Mouse (Mus musculus) kidney, adult 18-20 months (tissue): ENCODE results near the gene BC051142.
"Not testable (repeated sequence)": the region's sequence is repeated elsewhere in the genome, so short reads cannot be mapped to it uniquely, and the experiment has no call there.

Experiments
- DNase-seq: peaks from one replicate; pipeline ENCODE4 v3.0.0; 2021

BC051142 gene

DNA sequence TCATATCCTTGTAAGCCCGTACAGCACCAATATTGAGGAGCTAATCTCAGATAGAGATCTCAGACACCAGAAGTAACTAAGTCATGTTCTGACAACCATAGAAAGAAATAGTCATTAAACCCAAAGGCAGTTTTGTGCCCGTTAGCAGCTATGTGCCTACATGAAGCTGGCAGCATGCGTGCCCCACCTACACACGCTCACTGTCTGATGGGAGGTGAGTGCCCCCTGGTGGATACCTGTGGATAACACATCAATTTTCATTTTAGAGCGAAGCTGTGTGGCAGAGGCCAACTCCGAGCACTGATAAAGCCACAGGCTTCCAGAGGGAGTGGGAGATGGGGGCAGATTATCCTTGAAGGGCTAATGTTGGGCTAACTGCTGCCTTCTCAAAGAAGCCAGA, 12.5 kb downstream of the BC051142 start:
- DNase-seq = peak; percentile 64

DNA sequence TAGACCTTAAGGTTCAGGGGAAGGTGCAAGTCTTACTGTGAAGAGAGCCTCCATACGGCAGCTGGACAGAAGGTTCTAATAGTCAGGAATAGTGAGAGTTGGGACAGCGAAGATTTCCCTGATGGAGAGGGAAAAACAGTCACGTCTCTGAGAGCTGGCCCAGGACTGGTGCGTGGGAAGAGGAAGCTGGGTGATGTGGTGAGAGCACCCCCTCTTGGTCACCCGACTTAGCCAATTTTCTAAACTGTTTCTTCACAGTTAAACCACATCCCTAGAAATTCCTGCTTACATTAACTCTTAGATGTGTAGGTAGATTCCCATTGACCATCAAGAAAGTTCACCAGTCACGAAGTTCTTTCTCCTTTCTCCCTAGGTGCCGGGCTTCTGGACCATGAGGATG, 21.4 kb downstream of the BC051142 start:
- DNase-seq = no peak

DNA sequence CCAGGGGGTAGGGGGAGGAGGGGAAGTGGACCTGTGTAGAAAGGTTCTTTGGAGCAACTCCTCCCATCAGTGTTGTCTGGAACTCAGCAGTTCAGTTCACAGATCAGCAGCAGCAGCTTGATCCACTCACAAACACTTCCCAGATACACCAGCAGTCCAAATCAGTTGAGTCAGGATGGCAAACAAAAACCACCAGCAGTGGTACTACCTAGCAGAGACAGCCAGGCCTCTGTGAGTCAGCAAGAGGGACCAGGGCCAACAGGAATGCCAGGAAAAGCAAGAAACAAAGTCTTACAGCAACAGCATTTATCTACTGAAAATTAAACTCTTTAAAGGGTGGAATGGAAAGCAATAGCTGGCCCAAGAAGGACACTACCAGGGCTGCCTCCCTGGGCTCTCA, 29.0 kb downstream of the BC051142 start:
- DNase-seq = no peak

DNA sequence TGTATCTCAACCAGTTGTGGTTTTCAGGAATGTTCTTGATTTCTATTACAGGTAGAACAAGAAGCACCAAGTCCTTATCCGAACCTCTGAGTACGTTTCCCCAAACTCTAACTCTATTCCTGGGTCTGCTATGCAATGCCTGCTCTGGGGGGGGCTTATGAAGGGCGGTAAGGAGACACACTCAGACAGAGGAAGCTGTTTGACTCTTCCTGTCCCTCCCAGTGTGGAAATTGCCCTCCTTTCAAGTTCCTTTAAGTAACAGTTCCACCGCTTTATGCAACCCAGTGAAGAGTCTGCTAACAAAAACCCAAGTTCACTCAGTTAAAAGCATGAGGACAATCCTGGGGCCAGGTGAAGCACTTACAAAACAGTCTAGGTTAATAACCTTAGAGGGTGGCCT, 38.5 kb downstream of the BC051142 start:
- no peak for DNase-seq

DNA sequence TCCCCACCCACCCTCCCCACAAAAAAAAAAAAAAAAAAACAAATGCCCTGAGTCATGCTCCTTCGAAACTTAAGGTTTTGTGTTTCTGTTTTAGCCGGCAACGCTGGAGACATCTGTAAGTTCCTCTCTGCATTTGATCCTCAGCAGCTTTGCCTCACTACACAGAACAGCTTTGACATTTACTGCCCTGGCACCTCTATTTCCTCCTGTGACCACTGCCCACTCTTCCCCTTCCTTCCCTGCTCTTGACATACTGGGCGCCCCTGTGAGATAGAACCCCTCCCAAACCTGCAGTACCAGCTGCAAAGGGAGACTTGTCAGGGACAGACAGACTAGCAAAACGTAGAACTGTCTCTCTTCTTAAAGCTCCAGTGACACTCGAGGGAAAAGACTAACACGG, 39.0 kb downstream of the BC051142 start:
- no peak for DNase-seq

DNA sequence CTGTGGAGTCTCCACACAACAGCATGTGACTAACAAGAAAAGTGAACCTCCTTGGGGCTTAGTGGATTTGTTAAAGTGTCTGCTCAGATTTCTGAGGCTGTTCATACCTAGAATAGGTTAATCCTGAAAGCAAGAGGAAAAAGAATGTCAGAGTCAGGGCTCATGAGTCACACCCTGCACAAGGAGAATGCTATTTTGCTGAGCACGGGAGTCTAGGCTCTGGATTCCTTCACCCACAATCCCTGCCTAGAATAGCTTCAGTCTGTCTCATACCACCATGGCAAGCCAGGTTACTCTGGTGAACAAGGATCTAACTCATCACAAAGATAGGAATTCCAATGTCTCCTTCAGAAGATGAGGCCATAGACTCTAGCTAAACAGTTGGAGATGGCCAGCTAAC, 40.0 kb downstream of the BC051142 start:
- DNase-seq = no peak

DNA sequence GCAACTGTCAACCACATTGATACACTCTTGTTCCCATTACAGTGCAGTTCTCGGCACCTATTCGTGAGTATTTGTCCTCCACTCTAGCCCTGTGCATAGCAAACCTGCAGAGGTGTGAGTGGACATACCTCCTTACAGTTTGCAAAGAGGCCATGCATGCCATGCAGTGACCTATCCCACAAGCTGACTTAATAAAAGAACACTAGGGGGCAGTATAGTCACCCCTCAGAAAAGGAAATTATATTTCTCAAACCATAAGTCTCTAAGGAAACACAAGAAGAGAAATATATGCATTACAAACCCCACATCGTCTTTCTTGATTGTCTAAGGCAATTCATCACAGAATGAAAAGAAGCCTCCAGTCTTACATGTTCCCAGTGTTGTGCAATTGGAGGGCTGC, 41.2 kb downstream of the BC051142 start:
- no peak for DNase-seq

DNA sequence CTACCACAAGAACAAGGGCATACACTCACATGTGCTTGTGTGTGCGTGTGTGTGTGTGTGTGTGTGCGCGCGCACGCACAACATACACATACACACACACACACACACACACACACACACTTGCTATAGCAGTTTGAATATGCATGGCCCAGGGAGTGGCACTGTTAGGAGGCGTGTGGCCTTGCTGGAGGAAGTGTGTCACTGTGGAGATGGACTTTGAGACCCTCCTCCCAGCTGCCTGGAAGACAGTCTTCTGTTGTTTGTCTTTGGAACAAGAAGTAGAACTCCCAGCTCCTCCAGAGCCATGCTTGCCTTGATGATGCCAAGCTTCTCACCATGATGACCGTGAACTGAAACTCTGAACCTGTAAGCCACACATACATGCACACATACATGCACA, 43.4 kb downstream of the BC051142 start:
- DNase-seq = no peak

DNA sequence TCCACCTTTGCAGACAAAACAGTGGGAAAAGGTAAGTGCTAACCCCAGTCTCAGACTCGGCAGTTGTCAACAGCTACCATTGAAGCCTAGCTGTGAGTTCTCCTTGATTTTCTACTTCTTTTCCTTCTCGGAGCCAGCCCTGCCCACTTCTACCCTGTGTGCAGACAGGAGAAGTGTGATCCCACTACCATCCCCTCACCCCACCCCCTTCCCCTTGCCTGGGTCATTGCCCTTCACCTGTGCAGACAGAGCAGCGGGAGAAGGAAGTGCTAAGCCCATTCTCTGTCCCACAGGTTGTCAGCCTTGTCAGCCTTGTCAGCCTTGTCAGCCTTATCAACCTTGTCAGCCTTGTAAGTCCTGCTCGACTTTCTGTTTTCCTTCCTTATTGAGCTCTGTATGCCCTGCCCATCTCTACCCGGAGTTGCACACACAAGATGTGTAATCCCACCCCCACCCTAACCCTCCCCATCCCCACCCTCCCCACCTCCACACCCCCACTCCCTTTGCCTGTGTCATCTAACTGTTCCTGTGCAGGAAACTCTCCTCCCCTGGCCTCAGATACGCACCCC, 49.9 kb downstream of the BC051142 start:
- DNase-seq = no peak

DNA sequence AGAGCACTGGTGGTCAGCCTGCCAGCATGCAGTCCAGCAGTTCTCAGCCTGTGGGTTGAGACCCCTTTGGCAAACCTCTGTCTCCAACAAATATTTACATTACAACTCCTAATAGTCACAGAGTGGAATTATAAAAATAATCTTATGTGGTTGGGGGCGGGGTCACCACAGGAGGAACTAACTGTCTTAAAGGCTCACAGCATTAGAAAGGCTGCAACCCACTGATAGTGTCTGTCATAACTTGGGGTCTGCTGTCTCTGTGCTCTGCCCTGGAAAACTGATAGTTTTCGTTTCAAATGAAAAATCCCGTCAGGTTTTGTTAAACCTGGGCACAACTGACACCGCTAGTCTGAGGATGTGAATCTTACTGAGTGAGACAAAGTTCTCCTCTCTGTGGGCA, 59.0 kb downstream of the BC051142 start:
- DNase-seq = no peak

DNA sequence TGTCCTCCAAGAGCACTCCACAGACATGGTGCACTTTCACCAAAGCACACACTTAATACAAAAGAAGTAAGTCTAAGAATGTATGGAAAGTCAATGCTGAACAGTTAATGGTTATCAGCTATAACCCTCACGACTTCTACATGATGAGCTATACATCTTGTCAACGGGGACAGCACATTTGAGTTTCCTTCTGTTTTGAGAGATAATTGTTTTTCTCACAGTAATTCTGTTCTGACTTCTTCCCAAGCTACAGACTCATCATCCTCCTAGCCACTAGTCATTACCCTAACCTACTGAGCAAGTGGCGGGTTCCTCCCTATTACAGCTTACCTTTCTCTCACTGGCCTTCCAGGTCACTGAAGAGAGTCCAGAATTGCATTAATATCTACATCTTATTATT, 60.6 kb downstream of the BC051142 start:
- DNase-seq = no peak

DNA sequence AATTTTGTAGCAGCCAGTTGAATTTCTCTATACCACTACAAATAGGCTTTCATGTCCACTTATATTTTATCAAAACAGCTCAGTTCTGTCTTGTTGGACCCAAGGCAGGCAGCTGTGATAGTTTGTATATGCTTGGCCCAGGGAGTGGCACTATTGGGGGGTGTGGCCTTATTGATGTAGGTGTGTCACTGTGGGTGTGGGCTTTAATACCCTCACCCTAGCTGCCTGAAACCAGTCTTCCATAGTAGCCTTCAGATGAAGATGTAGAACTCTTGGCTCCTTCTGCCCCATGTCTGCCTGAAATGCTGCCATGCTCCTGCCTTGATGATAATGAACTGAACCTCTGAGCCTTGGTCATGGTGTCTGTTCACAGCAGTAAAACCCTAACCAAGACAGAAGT, 67.3 kb downstream of the BC051142 start:
- not testable (repeated sequence) for DNase-seq

DNA sequence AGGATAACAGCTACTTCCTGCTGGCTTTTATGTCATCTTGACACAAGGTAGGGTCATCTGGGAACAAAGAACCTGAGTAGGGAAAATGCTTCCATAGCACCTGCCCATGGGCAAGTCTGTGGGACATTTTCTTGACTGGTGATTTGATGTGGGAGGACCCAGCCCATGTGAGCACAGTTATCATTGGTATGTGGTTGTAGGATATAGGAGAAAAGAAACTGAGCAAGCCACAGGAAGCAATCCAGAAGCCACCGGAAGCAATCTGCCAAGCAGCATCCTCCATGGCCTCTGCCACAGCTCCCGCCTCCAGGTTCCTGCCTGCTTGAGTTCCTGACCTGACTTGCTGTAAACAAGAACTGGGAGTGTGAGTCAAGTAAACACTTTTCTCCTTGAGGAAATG, 71.9 kb downstream of the BC051142 start:
- DNase-seq = no peak

DNA sequence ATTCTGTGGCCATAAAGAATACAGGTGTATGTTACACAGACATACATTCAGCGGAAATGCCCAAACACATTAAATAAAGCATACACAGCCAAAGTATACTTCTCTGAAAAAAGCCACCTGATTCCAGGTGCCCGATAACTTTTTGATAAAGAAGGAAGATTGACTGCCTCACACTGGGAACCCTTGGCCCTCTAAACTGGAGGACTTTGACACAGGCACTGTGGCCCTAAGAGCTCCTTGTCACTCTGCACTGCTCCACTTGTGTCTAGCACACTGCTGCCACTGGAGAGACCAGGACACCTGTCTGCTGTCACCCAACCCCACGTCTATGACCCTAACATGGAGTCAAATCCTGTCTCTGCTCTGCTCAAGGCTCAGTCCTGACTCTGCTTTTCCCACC, 76.4 kb downstream of the BC051142 start:
- DNase-seq = no peak

DNA sequence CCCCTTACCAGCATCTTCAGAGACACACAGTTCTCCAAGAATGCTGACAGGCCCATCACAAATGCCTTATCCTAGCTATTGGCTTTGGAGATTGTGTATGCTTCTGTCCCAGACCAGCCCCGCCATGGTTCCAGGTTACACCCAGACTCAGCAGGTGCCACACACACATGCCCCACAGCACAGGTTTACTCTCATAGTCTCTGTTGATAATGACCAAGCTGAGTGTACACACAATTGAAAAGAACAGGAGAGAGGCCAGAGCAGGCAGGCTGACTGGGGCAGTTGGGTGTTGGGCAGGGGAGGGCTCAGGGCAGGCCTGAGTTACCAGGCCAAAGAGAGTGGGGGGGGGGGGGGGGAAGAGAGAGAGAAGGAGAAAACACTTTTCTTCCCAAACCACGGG, 77.8 kb downstream of the BC051142 start:
- no peak for DNase-seq

DNA sequence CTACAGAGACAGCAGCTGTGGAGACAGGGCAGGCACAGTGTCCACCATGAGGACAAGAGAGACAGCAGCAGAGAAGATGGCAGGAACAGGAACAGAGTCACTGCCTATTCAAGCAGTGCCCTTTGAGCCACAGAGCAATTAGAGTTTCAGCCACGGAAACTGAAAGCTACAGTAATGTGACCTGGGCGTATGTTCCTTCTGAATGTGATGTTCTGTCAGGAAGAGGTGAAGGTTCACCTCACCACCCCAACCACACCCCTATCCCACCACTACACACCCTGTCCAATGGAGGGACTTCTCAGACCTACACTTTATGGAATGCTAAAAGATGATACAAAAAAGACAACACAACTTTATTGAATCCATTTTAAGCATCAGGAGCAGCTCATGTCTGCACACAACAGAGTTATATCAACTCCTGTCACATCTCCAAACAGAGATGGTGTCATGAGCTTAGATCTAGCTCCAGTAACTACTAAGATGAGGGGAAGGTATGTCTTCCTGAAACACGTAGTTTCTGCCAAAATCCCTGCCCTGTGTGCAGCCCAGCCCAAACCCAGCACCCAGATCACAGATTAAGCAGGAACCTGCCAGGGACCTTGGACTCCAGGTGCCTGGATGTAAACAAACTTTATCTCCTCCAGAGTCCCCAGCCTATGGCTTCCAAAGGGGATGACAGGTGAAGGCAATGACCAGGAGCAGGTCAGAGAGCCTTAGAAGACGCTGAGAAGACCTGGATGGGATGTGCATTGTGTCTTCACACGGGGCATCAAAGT, 78.8 kb downstream of the BC051142 start, which contains the start of gene Btnl4:
Gene Btnl4, minus strand, starts transcription at position 81 of the 776 bp plus-strand sequence.
- not testable (repeated sequence) for DNase-seq

DNA sequence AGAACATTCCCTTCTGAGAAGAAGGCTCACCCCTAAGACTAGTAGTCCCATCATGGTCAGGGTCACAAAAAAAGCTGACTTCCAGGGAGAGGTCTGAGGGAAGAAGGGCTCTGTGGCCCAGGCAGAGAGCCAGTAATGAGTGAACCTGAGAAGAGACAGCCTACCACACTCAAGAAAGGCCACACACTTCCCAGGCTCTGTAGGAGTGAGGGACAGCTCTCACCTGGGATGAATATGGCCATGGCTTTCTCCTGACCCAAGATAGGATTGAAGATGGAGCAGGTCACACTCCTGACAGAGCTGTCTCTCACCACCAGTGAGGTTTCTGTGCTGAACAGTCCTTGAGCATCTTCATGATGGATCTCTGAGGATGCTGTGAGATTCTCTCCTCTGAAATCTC, 94.2 kb downstream of the BC051142 start:
- DNase-seq = no peak

DNA sequence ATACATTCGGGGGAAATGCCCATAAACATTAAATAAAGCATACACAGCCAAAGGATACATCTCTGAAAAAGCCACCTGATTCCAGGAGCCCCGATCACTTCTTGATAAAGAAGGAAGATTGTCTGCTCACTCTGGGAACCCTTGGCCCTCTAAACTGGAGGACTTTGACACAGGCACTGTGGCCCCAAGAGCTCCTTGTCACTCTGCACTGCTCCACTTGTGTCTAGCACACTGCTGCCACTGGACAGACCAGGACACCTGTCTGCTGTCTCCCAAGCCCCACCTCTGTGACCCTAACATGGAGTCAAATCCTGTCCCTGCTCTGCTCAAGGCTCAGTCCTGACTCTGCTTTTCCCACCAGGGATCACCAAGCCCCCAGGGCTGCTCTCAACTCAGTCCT, 96.5 kb downstream of the BC051142 start:
- DNase-seq = not testable (repeated sequence)

DNA sequence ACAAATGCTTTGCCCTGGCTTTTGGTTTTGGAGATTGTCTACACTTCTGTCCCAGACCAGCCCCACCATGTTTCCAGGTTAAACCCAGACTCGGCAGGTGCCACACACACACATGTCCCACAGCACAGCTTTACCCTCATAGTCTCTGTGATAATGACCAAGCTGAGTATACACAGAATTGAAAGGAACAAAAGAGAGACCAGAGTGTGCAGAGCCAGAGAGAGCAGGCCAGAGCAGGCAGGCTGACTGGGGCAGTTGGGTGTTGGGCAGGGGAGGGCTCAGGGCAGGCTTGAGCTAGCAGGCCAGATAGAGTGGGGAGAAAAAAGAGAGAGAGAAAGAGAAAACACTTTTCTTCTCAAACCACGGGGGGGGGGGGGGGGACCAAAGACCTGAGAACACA, 97.9 kb downstream of the BC051142 start:
- DNase-seq = no peak

DNA sequence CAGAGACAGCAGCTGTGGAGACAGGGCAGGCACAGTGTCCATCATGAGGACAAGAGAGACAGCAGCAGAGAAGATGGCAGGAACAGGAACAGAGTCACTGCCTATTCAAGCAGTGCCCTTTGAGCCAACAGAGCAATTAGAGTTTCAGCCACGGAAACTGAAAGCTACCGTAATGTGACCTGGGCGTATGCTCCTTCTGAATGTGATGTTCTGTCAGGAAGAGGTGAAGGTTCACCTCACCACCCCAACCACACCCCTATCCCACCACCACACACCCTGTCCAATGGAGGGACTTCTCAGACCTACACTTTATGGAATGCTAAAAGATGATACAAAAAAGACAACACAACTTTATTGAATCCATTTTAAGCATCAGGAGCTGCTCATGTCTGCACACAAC, 98.7 kb downstream of the BC051142 start:
- not testable (repeated sequence) for DNase-seq

DNA sequence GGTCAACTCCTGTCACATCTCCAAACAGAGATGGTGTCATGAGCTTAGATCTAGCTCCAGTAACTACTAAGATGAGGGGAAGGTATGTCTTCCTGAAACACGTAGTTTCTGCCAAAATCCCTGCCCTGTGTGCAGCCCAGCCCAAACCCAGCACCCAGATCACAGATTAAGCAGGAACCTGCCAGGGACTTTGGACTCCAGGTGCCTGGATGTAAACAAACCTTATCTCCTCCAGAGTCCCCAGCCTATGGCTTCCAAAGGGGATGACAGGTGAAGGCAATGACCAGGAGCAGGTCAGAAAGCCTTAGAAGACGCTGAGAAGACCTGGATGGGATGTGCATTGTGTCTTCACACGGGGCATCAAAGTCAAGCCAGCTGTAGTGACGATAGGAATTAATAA, 99.1 kb downstream of the BC051142 start:
- not testable (repeated sequence) for DNase-seq

DNA sequence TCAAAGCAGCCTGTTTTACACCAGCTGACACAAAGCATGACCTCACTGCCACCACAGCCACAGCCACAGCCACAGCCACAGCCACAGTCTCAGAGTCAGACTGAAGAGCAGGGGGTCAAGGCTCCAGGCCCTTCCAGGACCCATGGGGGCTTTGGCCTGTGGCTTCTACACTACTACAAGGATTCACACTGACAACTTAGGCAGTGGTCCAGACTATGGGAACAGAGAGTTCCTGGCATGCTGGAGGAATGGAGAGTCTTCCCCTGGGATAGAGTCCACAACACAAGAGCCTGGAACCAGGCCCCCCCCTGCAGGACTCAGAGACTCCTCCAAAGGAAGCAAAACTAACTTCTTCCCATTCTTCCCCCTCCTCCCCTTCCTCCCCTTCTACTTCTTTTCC, 109.0 kb downstream of the BC051142 start:
- DNase-seq = no peak
